Mouse (Mus musculus): ENCODE measurements at regions not wholly inside any gene's neighbourhood (a gene's known extent, or its start where the extent isn't known, plus 50 kb on each side); places are given as distances from the start of the nearest gene placed in this dataset.

GRCm38 (mm10) chr6:26033392-26033791, 224.3 kb upstream of the Pot1a start:
- no peak for DNase-seq

- DNase-seq = no peak
These were observed 206.3 kb upstream of the Pot1a start for GRCm38 (mm10) chr6:26015388-26015787.

- no peak for DNase-seq
These were observed 185.0 kb upstream of the Pot1a start for GRCm38 (mm10) chr6:25994044-25994443.

- DNase-seq = no peak
These were observed 169.3 kb upstream of the Pot1a start for GRCm38 (mm10) chr6:25978171-25978847.

GRCm38 (mm10) chr6:25965452-25965851, 156.4 kb upstream of the Pot1a start:
- no peak for DNase-seq

GRCm38 (mm10) chr6:25931148-25931553, 122.1 kb upstream of the Pot1a start:
- no peak for DNase-seq

GRCm38 (mm10) chr6:25917852-25918465, 108.9 kb upstream of the Pot1a start:
- DNase-seq = no peak

- DNase-seq = no peak
These were observed 105.1 kb upstream of the Pot1a start for GRCm38 (mm10) chr6:25914122-25914521.

GRCm38 (mm10) chr6:25899944-25900343, 90.9 kb upstream of the Pot1a start:
- no peak for DNase-seq

- DNase-seq = peak; percentile 7
These were observed 85.6 kb upstream of the Pot1a start for GRCm38 (mm10) chr6:25894454-25895250.

- no peak for DNase-seq
These were observed 58.9 kb upstream of the Pot1a start for GRCm38 (mm10) chr6:25867922-25868321.
